Mouse (Mus musculus) hindbrain, embryonic 10.5 days (tissue): ENCODE results near the gene Krt26. TPM values are rescaled to one million over a fixed set of nuclear protein-coding genes. Genes with fewer than 3 reads are reported as not detected.

Experiments used
- DNase-seq: peaks from one replicate; pipeline ENCODE4 v3.0.0-alpha.2; 2017; ENCODE audit warnings: low spot score
- H3K27ac ChIP-seq: fragments of 300-500 bp; sonication (generic); 2 replicates; pipeline ENCODE4 v1.5.1; 2016; ENCODE audit warnings: mild to moderate bottlenecking, moderate library complexity
- H3K27me3 ChIP-seq: fragments of 300-500 bp; sonication (generic); 2 replicates; pipeline ENCODE4 v1.6.1; 2016; ENCODE audit warnings: mild to moderate bottlenecking; ENCODE audit not compliant: poor library complexity, insufficient read depth, severe bottlenecking
- H3K36me3 ChIP-seq: fragments of 300-500 bp; sonication (generic); 2 replicates; pipeline ENCODE4 v1.6.1; 2016; ENCODE audit warnings: mild to moderate bottlenecking, moderate library complexity
- H3K4me1 ChIP-seq: fragments of 300-500 bp; sonication (generic); replicated peaks from 2 replicates; pipeline ENCODE4 v1.6.1; 2016; ENCODE audit warnings: mild to moderate bottlenecking
- H3K4me3 ChIP-seq: fragments of 300-500 bp; sonication (generic); 2 replicates; pipeline ENCODE4 v1.5.1; 2016; ENCODE audit warnings: mild to moderate bottlenecking, moderate library complexity
- H3K9me3 ChIP-seq: fragments of 300-500 bp; sonication (generic); 2 replicates; pipeline ENCODE4 v1.6.1; 2016; ENCODE audit warnings: mild to moderate bottlenecking, moderate library complexity
- whole genome bisulfite sequencing: fragments of 180-500 bp; shearing (Covaris S2); methylation state at CpG from one replicate; pipeline ENCODE4 v1.1.7; 2016; 5-methylcytosine and 5-hydroxymethylcytosine counted together
- polyA plus RNA-seq: library from polyadenylated mRNA; unstranded; fragments of >200 nt; fragmentation: Nextera tagmentation; extraction: Ambion mirVana; gene quantifications from 2 replicates; pipeline ENCODE4 v1.2.1, GENCODE M21; 2016

Krt26 gene
- polyA plus RNA-seq, 1 experiment from 2014 or later = 0.43 TPM

- no peaks in the 10 kb centered on the region for H3K27me3 ChIP-seq
- H3K9me3 ChIP-seq = no peaks in the 10 kb centered on the region
- H3K4me1 ChIP-seq = peaks cover 4% of the 10 kb centered on the region
- WGBS = 93% methylated on average over 11 of the region's 11 CpGs
- H3K27ac ChIP-seq = no peak within 1 kb of the TSS
- no peak for DNase-seq
- no peaks in the 10 kb centered on the region for H3K36me3 ChIP-seq
- no peak within 1 kb of the TSS for H3K4me3 ChIP-seq
Observed at GRCm38 (mm10) chr11:99322851-99323250, 14.9 kb downstream of the Krt26 start, which contains the start of gene Krt25. Gene Krt25, minus strand, starts transcription at chr11:99322951.

- 86% methylated on average over 14 of the region's 14 CpGs for WGBS
- Histone ChIP-seq H3K27ac (no peak overlapping the region), H3K9me3 (no peaks in the 10 kb centered on the region), H3K4me1 (no peaks in the 10 kb centered on the region), H3K27me3 (no peaks in the 10 kb centered on the region), H3K36me3 (no peaks in the 10 kb centered on the region), H3K4me3 (no peak overlapping the region)
- no peak for DNase-seq
Observed at GRCm38 (mm10) chr11:99321094-99321493, 16.7 kb downstream of the Krt26 start.

GRCm38 (mm10) chr11:99319127-99319526 lies 18.6 kb downstream of the Krt26 start:
- Histone ChIP-seq H3K36me3 (no peaks in the 10 kb centered on the region), H3K27ac (no peak overlapping the region), H3K27me3 (no peaks in the 10 kb centered on the region), H3K4me3 (no peak overlapping the region), H3K4me1 (no peaks in the 10 kb centered on the region), H3K9me3 (no peaks in the 10 kb centered on the region)
- 82% methylated on average over 9 of the region's 9 CpGs for WGBS
- no peak for DNase-seq

GRCm38 (mm10) chr11:99316543-99316942 lies 21.2 kb downstream of the Krt26 start:
- Histone ChIP-seq H3K27ac (no peak overlapping the region), H3K9me3 (no peaks in the 10 kb centered on the region), H3K36me3 (no peaks in the 10 kb centered on the region), H3K27me3 (no peaks in the 10 kb centered on the region), H3K4me3 (no peak overlapping the region), H3K4me1 (no peaks in the 10 kb centered on the region)
- WGBS = 63% methylated on average over 8 of the region's 8 CpGs
- DNase-seq = no peak

- H3K9me3 ChIP-seq = no peaks in the 10 kb centered on the region
- WGBS = 85% methylated on average over 2 of the region's 2 CpGs
- no peak overlapping the region for H3K27ac ChIP-seq
- H3K4me3 ChIP-seq = no peak overlapping the region
- no peaks in the 10 kb centered on the region for H3K4me1 ChIP-seq
- H3K36me3 ChIP-seq = no peaks in the 10 kb centered on the region
- no peak for DNase-seq
- no peaks in the 10 kb centered on the region for H3K27me3 ChIP-seq
Observed at GRCm38 (mm10) chr11:99314594-99314993, 23.2 kb downstream of the Krt26 start.

GRCm38 (mm10) chr11:99310882-99311281 lies 26.9 kb downstream of the Krt26 start:
- DNase-seq = no peak
- H3K27me3 ChIP-seq = no peaks in the 10 kb centered on the region
- H3K36me3 ChIP-seq = no peaks in the 10 kb centered on the region
- WGBS = 98% methylated on average over 1 of the region's 1 CpGs
- no peak overlapping the region for H3K27ac ChIP-seq
- H3K4me1 ChIP-seq = no peaks in the 10 kb centered on the region
- no peaks in the 10 kb centered on the region for H3K9me3 ChIP-seq
- no peak overlapping the region for H3K4me3 ChIP-seq

- H3K36me3 ChIP-seq = no peaks in the 10 kb centered on the region
- DNase-seq = peak; percentile 71
- H3K4me3 ChIP-seq = no peak overlapping the region
- no peaks in the 10 kb centered on the region for H3K27me3 ChIP-seq
- H3K27ac ChIP-seq = no peak overlapping the region
- WGBS = 45% methylated on average over 2 of the region's 2 CpGs
- H3K9me3 ChIP-seq = no peaks in the 10 kb centered on the region
- H3K4me1 ChIP-seq = no peaks in the 10 kb centered on the region
Observed at GRCm38 (mm10) chr11:99307579-99307978, 30.2 kb downstream of the Krt26 start.

- no peak for DNase-seq
- 67% methylated on average over 5 of the region's 5 CpGs for WGBS
- H3K36me3 ChIP-seq = no peaks in the 10 kb centered on the region
- no peaks in the 10 kb centered on the region for H3K27me3 ChIP-seq
- H3K4me3 ChIP-seq = no peak overlapping the region
- no peaks in the 10 kb centered on the region; the same call in 1 of the 2 replicates for H3K9me3 ChIP-seq
- no peaks in the 10 kb centered on the region for H3K4me1 ChIP-seq
- no peak overlapping the region for H3K27ac ChIP-seq
Observed at GRCm38 (mm10) chr11:99295039-99295438, 42.7 kb downstream of the Krt26 start.

GRCm38 (mm10) chr11:99292846-99293245 lies 44.9 kb downstream of the Krt26 start:
- peak; percentile 35 for DNase-seq
- H3K27me3 ChIP-seq = no peaks in the 10 kb centered on the region
- H3K36me3 ChIP-seq = no peaks in the 10 kb centered on the region
- 68% methylated on average over 5 of the region's 5 CpGs for WGBS
- no peak overlapping the region for H3K4me3 ChIP-seq
- no peaks in the 10 kb centered on the region; the same call in 1 of the 2 replicates for H3K9me3 ChIP-seq
- no peaks in the 10 kb centered on the region for H3K4me1 ChIP-seq
- H3K27ac ChIP-seq = no peak overlapping the region

- no peaks in the 10 kb centered on the region for H3K36me3 ChIP-seq
- no peak within 1 kb of the TSS for H3K27ac ChIP-seq
- WGBS = 53% methylated on average over 11 of the region's 11 CpGs
- H3K4me3 ChIP-seq = no peak within 1 kb of the TSS
- peaks cover 12% of the 10 kb centered on the region for H3K4me1 ChIP-seq
- no peaks in the 10 kb centered on the region for H3K27me3 ChIP-seq
- H3K9me3 ChIP-seq = no peaks in the 10 kb centered on the region
- no peak for DNase-seq
Observed at GRCm38 (mm10) chr11:99284833-99285312, 52.9 kb downstream of the Krt26 start, which contains the start of gene Krt24. Gene Krt24, minus strand, starts transcription at chr11:99285262.

- H3K27me3 ChIP-seq = no peaks in the 10 kb centered on the region
- DNase-seq = no peak
- H3K36me3 ChIP-seq = no peaks in the 10 kb centered on the region
- H3K27ac ChIP-seq = no peak overlapping the region
- no peak overlapping the region for H3K4me3 ChIP-seq
- H3K4me1 ChIP-seq = peaks cover 12% of the 10 kb centered on the region
- H3K9me3 ChIP-seq = no peaks in the 10 kb centered on the region
- WGBS = 77% methylated on average over 5 of the region's 5 CpGs
Observed at GRCm38 (mm10) chr11:99284011-99284410, 53.8 kb downstream of the Krt26 start.

GRCm38 (mm10) chr11:99283334-99283733 lies 54.4 kb downstream of the Krt26 start:
- no peaks in the 10 kb centered on the region for H3K9me3 ChIP-seq
- no peak overlapping the region for H3K4me3 ChIP-seq
- H3K27ac ChIP-seq = no peak overlapping the region
- no peak for DNase-seq
- peaks cover 12% of the 10 kb centered on the region for H3K4me1 ChIP-seq
- H3K27me3 ChIP-seq = no peaks in the 10 kb centered on the region
- H3K36me3 ChIP-seq = no peaks in the 10 kb centered on the region
- whole genome bisulfite sequencing = 63% methylated on average over 4 of the region's 4 CpGs

GRCm38 (mm10) chr11:99281116-99281515 lies 56.6 kb downstream of the Krt26 start:
- H3K27me3 ChIP-seq = no peaks in the 10 kb centered on the region
- H3K27ac ChIP-seq = no peak overlapping the region
- H3K4me3 ChIP-seq = no peak overlapping the region
- WGBS = 84% methylated on average over 9 of the region's 9 CpGs
- H3K36me3 ChIP-seq = no peaks in the 10 kb centered on the region
- no peaks in the 10 kb centered on the region for H3K9me3 ChIP-seq
- DNase-seq = no peak
- peaks cover 12% of the 10 kb centered on the region for H3K4me1 ChIP-seq

- Histone ChIP-seq H3K27me3 (no peaks in the 10 kb centered on the region), H3K4me1 (peaks cover 12% of the 10 kb centered on the region), H3K27ac (no peak overlapping the region), H3K36me3 (no peaks in the 10 kb centered on the region), H3K4me3 (no peak overlapping the region), H3K9me3 (no peaks in the 10 kb centered on the region)
- DNase-seq = no peak
- WGBS = 76% methylated on average over 5 of the region's 5 CpGs
Observed at GRCm38 (mm10) chr11:99279986-99280385, 57.8 kb downstream of the Krt26 start.
